Mouse (Mus musculus): ENCODE data around the gene Ckmt2.
A peak's percentile ranks its signal among the peaks of the same experiment; 100 is the strongest.

The Ckmt2 gene

GRCm38 (mm10) chr13:91873734-91874329, 2.9 kb downstream of the Ckmt2 start:
- DNase-seq (ENCODE audit: low spot score in 2 of 2): no peak

- no peak for DNase-seq (ENCODE audit: low spot score in 2 of 2)
These were observed 8.1 kb downstream of the Ckmt2 start for GRCm38 (mm10) chr13:91868577-91868976.

DNA sequence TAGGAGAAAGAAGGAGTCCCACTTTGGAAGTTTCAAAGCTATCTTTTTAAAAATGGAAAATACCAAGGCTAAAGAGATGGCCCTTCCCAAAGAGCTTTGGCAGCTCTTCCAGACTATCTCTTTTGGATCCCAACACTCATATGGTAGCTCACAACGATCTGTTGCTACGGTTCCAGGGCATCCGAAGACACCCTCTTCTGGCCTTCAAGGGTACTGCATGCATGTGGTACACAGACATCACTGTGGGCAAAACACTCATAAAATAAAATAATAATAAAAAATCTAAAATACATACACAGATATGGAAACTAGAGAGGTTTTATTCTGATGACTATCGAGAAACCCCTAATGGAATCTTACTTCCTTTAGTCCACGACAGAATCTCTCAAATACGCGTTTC, 17.9 kb downstream of the Ckmt2 start:
- no peak for DNase-seq (ENCODE audit: low spot score in 2 of 2)

- DNase-seq (ENCODE audit: low spot score in 2 of 2): no peak
These were observed 19.3 kb downstream of the Ckmt2 start for GRCm38 (mm10) chr13:91857427-91857826.

DNA sequence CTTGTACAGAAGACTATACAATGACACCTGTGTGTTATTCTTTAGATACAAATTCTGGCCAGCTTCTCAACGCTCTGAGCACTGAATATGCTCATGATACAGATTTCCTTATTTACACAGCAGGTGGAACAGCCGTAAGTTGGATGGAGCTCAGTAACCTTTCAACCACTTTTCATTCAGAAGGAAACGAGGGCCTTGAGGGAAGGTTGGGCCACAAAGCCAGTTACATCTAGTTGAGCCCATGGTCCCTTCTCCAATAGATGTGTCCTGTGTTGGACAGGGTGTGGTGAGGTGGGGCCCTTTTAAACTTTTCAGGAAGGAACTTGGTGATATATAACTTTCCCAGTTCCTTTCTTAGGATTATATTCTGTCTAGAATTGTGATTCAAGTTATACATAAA, 22.3 kb downstream of the Ckmt2 start:
- DNase-seq (ENCODE audit: low spot score in 2 of 2): no peak

DNA sequence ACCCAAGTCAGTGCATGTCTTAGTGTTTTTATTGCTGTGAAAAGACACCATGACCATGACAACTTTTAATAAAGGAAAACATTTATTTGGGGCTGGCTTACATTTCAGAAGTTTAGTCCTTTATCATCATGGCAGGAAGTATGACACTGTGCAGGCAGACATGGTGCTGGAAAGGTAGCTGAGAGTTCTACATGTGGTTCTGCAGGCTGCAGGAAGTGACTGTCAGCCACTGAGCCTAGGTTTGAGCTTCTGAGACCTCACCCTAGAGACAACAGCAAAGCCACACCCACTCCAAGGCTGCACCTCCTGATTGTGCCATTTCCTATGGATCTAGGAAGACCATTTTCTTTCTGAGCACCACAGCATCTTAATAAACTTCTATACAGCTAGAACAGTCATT, 48.8 kb downstream of the Ckmt2 start:
- no peak for DNase-seq (ENCODE audit: low spot score in 2 of 2)

DNA sequence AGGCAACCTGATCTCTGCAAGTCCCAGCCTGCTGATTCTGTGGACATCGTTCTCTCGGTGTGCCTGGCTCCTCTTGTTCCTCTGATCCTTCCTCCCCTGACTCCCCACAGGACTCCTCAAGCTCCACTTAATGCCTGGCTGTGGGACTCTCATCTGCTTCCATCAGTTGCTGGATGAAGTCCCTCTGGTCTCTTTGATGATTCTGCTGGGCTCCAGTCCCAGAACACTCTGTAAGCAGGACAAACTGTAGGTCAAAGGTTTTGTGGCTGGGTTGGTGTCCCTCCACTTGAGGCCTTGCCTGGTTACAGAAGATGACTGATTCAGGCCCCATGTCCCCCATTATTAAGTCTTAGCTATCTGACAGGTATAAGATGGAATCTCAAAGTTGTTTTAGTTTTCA, 50.6 kb downstream of the Ckmt2 start:
- DNase-seq (ENCODE audit: low spot score in 2 of 2): no peak

- no peak for DNase-seq (ENCODE audit: low spot score in 2 of 2)
These were observed 51.7 kb downstream of the Ckmt2 start for GRCm38 (mm10) chr13:91824845-91825550.

DNA sequence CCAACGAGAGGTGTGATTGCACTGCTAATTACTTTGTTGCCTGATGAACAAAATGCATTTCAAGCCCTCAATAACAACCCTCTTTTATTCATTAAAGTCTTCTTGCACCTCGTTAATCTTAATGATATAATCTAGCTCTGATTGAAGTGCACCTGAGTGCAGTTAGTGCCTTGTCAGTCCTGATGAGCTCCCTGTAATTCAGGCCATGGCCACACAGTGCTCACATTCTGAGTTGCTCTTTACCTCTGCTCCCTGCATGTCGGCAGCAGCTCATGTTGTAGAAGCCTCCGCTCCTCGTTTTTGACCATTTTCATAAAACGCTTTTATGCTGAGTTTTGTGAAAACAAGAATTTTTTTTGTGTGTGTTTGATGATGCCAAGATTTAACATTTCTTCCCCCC, 53.0 kb downstream of the Ckmt2 start:
- no peak for DNase-seq (ENCODE audit: low spot score in 2 of 2)

GRCm38 (mm10) chr13:91814670-91815069, 62.0 kb downstream of the Ckmt2 start:
- no peak for DNase-seq (ENCODE audit: low spot score in 2 of 2)

DNA sequence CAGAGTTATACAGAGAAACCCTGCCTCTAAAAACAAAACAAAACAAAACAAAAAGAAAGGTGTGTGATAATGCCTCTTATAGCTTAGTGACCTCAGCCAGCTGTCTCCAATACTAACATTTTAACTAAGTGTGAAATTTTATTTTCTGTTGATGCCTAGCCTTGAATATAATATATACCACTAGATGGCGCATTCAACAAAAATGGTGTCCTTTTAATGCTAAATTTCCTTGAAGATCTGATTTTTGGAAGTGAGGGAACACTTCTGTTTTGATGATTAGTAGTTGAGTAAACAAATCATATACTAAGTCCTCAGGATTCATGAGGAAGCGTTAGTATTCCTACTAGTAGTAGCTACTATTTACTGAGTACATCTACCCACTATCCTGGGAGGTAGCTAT, 67.2 kb downstream of the Ckmt2 start:
- no peak for DNase-seq (ENCODE audit: low spot score in 2 of 2)

GRCm38 (mm10) chr13:91807874-91808575, 68.7 kb downstream of the Ckmt2 start:
- DNase-seq (ENCODE audit: low spot score in 2 of 2): no peak

- peak; percentile 89 to 90 for DNase-seq (ENCODE audit: low spot score in 2 of 2)
These were observed 69.4 kb downstream of the Ckmt2 start, which contains the start of gene Zcchc9 for GRCm38 (mm10) chr13:91807155-91807839. TSS of gene Zcchc9 (minus strand) at chr13:91807705.
